Mouse (Mus musculus): ENCODE measurements around the gene Galnt17. TPM values are rescaled to one million over a fixed set of nuclear protein-coding genes. Genes with fewer than 3 reads are reported as not detected.

Gene Galnt17
- total RNA-seq, 2 experiments from 2014 or later, result 12.8 to 16.4 TPM

DNA sequence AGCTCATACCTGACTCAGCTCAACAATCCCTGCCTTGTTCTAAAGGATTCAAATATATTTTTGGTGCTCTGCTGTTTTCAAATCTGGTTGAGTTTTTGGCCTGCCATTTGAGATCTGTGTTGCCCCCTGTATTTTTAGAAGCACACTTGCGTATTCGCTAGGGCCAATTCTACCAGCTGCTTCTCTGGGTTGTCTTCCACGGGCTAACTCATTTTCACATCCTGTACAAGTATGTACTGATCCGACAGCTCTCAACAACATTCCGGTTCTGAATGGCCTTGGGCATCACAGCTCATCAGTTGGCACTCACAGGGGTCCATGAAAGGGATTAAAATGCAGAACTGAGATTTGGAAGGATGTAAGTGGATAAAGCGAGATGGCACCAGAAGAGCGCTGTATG is 382.6 kb downstream of the Galnt17 start:
- no peak for DNase-seq

DNA sequence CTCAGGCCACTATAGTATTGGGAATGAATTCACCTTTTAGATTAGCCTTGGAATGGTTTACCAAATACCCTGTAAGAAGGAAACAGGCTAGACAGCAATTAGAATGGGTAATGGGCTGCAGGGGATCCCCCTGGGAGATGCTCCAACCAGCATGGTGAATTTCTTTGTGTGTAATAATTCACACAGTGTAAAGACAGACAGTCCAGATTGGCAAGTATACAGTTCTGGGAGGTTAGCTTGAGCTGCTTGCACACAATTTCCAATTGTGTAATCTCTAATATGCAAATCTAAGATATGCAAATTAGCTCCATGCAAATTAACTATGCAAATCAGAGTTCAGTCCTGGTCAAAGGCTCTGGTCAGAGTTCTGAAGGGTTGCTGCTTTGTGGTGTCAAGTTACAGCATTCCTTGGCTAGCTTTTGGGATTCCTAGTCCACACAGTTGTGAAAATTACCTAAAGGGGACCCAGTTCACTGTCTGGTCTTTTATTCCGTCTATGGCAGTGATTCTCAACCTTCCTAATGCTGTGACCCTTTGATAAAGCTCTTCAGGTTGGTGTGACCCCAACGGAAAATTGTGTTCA is 384.0 kb downstream of the Galnt17 start:
- DNase-seq, result no peak

DNA sequence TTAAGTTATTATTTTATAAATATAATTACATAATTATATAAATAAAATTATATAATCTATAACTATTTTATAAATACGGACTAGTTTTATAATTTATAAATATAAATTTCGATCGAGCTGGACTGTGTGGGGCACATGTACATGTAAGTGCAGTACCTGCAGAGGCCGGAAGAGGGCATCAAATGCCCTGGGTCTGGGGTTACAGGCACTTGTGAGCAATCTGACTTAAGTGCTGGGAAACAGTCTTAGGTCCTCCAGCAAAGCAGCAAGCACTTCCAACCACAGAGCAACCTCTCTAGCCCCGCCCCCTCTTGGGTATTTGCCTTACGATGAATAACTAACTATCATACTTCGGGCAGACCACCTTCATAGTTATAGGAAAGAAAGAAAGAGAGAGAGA is 388.3 kb downstream of the Galnt17 start:
- DNase-seq, result no peak

DNA sequence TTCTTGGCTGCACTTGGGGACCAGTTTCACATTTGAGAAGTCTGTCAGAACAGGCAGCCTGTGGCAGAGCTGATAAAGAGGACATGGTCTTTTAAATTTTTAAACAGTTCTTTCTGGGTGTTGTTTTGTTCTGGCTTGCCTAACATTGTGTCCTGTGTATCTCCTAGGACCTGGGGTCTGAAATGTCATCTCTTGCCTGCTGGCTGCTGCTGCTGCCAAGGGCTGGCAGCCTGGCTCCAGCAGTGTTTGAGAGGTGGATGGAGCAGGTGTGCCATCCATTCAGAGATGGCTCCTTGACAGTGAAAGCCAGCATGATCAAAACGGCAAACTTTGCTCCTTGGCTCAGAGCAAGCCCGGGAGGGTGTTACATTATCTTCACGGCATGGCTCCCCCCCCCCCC is 393.7 kb downstream of the Galnt17 start:
- no peak for DNase-seq

DNA sequence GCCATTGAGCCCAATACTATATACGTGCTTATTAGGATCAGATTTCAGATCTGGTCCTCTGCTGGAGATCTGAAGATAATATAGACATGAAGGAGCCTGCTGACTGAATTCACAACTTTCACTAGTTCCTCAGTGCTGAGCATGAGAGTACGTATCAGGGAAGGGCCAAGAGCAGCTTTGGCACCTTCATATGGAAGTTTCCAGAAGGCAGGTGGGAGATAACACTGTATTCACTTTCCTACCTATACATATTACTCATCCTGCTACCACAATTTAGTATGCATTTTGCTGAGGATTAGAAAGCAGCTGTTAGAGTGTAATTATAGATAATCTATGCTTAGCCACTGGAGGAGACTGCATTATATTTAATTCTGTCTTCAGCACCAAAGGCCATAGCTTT is 396.7 kb downstream of the Galnt17 start:
- DNase-seq, result no peak

DNA sequence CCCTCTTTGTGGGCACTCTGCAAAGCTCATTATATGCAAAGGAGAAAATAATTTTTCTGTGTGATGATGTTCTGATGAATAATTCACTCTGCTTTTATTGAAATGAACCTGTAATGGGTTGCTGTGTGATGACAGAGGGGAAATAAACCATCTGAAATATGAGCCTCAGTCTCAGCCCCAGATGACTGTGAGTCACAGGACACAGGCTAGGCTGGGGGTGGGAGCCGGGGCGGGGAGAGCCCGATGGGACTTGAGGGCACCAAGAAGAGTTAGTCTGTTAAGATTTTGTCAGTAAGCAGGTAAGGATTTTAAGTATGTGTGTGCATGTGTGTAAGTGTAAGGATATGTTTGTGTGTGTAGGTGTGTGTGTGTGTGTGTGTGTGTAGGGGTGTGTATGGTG is 406.6 kb downstream of the Galnt17 start:
- no peak for DNase-seq

DNA sequence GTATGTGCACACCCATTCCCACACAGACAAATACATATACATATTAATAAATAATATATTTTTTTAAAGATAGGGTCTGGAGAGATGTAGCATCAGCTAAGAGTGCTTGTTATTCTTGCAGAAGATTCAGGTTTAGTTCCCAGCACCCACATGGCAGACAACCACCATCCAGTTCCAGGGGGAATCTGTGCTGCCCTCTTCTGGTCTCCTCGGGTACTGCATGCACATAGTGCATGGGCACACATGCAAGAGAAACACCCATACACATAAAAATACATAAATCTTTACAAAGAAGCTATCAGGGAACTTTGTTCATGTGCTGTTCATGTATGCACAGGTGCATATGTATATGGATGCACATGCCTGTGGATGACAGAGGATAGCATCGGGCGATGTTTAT is 412.3 kb downstream of the Galnt17 start:
- no peak for DNase-seq

DNA sequence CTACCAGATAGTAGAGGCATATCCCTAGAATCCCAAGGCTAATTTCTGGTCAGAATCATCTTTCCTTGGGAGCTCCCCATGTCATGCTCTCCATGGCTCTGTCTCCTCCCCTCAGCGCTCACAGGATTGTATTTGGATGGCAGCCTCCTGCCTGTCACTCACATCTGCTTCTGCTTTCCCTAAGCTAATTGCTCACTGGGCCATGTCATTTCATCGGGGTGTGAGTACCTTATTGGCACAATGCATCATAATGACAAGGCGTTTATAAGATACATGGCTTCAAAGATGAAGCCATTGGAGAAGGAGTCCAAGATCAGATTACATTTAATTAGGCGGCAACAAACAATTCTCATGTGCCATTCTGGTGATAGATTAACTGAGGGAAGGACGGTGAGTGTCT is 416.6 kb downstream of the Galnt17 start:
- no peak for DNase-seq

DNA sequence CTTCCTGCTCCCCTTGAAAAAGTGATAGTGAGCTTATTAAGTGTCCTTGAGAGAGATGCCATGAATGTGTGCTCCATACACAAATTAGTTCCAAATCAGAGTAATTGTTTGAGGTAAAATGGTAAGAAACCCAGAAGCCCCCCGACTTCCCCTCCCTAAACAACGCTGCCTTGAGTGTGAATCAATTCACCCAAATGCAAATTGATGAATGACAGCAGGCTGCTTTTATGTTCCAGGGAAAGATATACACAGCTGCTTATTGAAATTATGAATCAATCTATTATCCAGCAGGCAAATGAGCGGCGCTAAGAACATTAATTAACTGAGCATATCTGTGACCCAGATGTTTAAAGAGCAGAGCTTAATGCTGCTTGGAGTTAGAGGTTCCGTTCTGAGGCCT is 428.0 kb downstream of the Galnt17 start:
- DNase-seq, result no peak

DNA sequence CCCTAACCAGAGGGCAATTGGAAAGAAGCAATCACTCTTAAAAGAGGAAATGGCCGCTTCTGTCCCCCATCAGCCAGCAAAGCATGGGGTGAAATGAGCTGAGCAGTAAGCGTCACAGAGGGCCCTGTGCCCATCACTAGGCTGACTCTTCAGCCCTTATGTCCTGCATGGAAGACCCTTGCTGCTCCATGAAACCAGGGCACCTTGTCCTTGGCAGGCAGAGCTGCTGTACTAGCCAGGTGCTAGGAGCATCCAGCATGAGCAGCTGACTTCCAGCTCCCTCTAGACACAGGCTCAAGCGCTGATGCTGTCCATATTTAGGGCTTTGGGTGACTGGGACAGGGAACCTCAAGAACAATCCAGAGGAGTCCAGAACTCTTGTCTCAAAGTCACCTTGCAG is 432.9 kb downstream of the Galnt17 start:
- no peak for DNase-seq

DNA sequence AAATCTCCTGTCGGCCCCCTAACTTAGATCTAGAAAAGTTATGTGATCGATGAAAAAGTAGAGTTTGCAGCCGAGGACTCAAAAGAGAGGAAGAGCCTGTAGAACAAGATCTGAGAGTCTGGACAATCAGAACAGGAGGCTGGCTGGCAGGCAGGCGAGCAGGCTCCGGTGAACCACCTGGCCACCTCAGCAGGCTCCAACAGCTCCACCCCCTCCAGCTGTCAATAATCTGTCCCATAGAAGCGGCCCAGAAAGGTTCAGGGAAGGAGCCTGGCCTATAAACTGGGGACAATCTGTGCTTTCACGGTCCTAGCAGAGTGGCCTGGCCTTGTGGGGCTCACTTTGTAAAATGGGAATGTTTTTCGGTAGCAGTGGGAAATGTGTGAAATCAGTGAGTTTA is 437.2 kb downstream of the Galnt17 start:
- DNase-seq, result no peak

DNA sequence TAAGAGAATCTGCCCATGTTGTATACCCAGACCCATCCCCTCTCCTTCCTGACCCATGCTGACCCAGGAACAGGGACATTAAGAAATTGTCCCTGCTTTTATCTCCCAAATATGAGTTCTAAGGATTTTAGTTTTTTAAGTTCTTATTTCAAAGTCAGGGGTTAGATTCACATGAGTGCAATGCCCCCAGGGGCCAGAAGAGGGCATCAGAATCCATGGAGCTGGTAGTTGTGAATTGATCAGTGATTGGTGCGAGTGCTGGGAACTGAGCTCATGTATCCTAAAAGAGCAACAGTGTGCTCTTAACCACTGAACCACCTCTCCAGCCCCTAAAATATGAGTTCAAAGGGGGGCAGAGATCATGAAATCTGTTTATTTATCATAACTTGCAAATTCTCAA is 438.4 kb downstream of the Galnt17 start:
- peak; percentile 11 for DNase-seq

DNA sequence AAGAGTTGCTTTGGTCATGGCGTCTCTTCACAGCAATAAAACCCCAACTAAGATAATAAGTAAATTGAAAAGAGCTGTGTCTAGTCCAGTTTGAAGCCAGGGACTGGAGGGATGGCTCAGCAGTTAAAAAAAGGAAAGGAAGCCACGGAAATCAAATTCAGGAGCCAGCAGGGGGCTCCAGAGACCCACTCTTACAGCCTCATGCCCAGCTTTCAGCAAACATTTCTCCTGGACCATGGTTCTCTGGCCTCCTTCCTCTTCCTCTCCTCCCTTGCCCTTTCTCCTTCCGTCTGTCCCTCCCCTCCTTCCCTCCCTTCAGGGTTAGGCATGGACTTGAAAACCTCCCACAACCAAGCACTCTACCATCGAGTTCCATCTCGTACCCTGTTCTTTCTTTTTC is 446.0 kb downstream of the Galnt17 start:
- peak; percentile 50 for DNase-seq

DNA sequence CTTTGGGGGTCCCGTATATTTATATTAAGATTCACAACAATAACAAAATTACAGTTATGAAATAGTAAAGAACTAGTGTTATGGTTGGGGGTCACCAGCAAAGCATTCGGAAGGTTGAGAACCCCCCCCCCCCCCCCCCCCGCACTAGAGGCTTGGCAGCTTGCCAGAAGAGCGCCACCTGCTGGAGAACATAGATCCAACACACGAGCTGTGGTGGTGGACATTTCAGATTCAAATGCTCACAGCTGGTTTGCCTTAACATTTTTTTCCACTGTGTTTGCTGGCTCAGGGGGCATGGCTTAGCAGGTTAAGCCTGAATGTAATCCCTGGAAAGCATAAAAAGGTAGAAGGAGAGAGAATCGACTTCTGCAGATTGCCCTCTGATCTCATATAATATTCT is 448.6 kb downstream of the Galnt17 start:
- DNase-seq, result peak; percentile 15

DNA sequence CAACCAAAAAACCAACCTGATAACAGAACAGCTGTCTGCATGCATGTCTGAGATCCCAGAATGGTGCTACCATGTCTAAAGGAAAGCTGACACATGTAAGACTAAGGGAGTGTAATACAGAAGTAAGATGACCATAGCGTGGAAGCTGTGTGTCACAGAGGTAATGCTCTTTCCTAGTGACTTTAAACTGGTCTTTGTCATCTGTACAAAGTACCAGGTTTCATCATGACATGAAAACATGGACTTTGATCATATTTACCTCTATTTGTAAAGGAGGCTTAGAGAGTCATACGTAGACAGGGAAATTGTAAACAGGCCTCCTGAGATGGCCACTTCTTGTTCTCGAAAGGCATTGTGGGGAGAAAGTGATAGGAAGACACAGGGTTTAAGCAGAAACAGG is 449.6 kb downstream of the Galnt17 start:
- no peak for DNase-seq

DNA sequence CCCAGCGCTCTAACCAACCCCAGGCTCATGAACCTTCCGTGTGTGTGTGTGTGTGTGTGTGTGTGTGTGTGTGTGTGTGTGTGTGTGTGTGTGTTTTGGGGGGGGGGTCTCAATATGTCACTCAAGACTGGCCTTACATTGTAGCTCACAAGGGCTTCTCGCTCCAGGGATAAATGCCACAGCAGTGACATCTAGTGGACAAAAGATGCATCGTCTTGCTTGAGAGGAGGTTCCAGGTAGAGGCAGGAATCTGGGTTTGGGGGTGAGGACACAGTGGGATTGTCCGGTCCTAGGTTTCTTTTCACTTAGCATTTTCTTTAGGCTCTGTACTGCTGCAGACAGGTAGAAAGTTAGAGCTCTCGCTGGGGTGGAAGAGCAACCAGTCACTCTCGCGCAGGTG is 450.1 kb downstream of the Galnt17 start:
- peak; percentile 31 for DNase-seq

DNA sequence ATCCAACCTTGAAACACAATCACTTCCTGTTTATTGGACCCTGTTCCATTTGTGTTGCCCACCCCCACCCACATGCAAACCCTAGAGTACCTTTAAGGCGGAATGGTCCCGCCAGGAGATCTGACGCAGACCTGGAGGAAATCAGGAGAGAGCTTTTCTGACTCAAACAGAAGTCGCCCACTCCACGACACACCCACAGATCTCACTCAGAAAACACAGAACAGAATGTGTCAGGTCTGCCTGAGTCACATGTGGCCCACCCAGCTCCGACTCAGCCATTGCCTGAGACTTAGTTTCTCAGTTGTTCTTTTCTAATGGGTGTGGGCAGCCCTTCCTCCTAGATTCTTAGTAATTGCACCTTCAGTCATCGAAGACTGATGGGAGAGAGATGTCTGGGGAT is 453.9 kb downstream of the Galnt17 start:
- DNase-seq, result no peak

DNA sequence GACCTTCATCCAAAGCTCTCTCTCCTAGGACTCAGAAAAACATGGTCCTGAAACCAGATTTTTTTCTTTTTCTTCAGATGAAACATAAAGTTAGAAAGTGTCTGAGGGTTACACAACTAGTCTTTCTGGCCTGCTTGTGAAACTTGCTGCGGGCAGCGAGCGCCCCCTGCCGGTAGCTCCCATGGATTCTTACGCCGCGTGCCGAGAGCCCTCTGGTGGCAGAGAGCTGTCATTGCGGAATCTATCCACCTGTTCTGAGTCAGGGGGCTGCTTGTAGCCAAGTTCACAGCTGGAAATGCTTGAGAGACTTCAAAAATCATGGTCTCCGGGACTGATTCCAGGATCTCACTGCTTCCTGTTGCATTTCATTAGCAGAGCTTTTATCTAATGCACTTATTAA is 454.9 kb downstream of the Galnt17 start:
- DNase-seq, result peak; percentile 92

DNA sequence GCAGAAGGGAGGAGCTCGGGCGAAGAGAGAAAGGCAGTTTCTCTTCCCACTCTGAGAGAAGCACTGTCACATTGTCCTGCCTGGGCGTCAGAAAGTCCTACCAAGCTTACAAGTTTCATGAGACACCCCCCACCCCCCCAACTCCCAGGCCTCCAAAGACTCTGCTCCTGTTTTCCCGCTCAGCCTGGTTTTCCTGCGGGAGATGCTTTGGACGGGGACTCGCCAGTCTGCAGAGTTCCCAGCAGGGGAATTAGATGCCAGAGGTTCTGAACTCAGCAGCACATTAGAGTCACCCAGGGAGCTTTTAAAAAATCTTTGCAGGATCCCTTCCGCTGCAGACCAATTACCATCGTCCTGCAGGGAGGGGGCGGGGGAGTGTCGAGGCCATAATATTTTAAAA is 456.1 kb downstream of the Galnt17 start:
- DNase-seq, result no peak

DNA sequence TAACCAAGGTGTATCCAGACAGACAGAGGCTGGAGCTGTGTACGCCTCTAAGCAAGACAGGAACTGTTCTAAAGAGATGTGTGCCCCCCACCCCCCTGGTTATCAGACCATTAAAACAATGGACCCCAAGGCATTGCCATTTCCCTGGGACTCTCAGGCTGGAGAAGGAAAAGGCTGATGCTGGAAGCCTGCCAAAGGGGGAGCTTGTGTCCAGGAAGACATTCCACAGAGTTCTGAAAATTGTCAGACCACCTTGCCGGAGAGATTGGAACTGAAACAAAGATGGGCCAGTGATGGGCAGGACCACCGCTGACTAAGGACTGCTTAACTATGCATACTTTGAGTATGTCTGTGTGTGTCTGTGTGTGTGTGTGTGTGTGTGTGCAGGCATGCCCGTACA is 458.7 kb downstream of the Galnt17 start:
- no peak for DNase-seq

DNA sequence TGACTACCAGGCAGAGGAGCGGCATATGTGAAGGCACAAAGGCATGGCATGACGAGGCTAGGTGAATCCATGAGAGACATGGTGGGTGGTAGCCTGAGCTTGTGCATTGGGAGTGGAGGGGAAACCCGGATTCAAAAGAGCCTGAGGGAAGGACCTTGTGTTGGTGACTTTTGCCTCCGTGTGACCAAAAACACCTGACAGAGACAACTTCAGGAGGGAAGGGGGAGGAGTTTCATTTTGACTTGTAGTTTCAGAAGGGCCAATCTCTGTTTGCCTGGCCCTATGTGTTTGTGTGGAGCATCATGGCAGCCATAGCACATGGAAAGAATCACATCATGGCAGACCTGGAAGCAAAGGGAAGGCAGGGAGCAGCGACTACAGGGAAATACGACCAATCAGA is 459.7 kb downstream of the Galnt17 start:
- no peak for DNase-seq

DNA sequence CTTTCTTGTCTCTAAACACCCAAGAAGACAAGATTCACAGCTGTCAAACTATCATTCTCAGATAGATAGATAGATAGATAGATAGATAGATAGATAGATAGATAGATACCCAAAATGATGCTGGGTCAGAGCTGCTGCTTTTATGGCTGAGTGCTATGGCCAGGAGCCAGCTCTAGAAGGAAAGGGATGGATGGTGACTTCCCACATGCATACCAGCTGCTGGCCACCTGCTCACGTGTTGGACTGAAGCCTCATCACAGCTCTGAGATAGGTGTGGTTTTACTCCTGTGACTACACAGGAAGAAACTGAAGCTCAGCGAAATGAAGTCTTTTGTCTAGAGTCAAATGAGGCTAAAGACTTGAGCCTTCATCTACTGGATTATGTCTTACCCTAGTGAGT is 482.5 kb downstream of the Galnt17 start:
- DNase-seq, result no peak

Measured in gastrocnemius, postnatal 10 days (tissue).